Mouse (Mus musculus): ENCODE measurements around the gene Utrn.

The Utrn gene

GRCm38 (mm10) chr10:12837636-12838035 is 31.5 kb downstream of the Utrn start:
- DNase-seq (ENCODE audit: low read depth, low spot score) = no peak

DNA sequence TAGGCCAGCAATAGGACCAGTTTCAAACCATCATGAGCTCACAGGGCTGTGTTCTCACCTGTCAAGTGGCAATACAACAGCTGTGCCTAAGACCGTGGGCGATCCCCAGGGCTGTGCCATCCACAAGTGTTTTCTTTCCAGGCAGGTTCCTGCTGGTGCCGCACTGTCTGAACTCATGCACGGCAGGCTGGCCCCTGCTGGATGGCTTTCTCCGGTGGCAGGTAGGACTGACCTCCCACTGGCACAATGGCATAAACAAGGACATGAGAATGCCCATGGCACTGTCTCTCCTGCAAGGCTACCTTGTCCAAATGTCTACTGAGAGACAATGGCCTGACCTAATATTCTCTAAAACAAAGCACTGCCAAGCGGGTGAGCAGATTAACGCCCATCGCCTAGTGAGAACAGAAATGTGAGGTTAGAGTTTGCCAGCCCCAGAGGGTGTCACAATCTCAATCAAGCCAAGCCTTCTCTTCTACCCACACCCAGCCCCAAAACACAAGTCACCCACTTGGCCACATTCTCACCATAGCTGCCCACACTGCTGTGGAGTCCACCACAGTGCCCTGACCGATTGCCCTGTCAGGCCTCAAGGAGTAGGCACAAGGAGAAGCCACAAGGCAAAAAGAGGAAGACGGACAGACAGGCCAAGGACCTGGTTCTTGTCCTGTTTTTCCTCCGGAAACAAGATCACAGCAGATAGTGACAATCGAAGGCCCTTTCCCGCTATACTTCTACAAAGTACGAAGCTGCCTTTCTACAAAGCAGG is 32.9 kb downstream of the Utrn start:
- no peak for DNase-seq (ENCODE audit: low read depth, low spot score)

- no peak for DNase-seq (ENCODE audit: low read depth, low spot score)
These were observed 35.0 kb downstream of the Utrn start for GRCm38 (mm10) chr10:12834215-12834614.

- no peak for DNase-seq (ENCODE audit: low read depth, low spot score)
These were observed 37.0 kb downstream of the Utrn start for GRCm38 (mm10) chr10:12832163-12832562.

GRCm38 (mm10) chr10:12827778-12828177 is 41.4 kb downstream of the Utrn start:
- DNase-seq (ENCODE audit: low read depth, low spot score) = no peak

DNA sequence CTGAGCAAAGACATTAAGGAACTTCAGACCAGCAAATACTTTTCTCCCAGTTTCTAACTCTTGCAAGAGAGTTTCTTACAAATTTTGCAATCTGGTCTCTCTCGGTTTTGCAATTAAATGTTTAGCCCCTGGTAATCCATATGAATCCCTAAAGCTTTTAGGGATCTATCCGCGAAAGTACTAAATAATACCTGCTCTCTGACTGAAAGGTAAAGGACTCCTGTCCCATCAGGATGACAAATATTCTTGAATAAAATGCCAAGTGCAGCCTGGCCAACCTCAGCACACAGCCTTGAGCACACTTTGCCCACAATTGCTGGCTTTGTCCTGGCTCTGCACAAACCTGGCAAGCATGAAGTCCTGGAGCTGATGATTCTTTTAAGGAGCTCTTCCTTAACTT is 41.9 kb downstream of the Utrn start:
- no peak for DNase-seq (ENCODE audit: low read depth, low spot score)

GRCm38 (mm10) chr10:12826760-12827281 is 42.3 kb downstream of the Utrn start:
- no peak for DNase-seq (ENCODE audit: low read depth, low spot score)

- no peak for DNase-seq (ENCODE audit: low read depth, low spot score)
These were observed 44.8 kb downstream of the Utrn start for GRCm38 (mm10) chr10:12824386-12824785.

GRCm38 (mm10) chr10:12823437-12824219 is 45.5 kb downstream of the Utrn start:
- no peak for DNase-seq (ENCODE audit: low read depth, low spot score)

GRCm38 (mm10) chr10:12820978-12821735 is 48.0 kb downstream of the Utrn start:
- no peak for DNase-seq (ENCODE audit: low read depth, low spot score)

GRCm38 (mm10) chr10:12817409-12817808 is 51.8 kb downstream of the Utrn start:
- no peak for DNase-seq (ENCODE audit: low read depth, low spot score)

- DNase-seq (ENCODE audit: low read depth, low spot score) = no peak
These were observed 52.6 kb downstream of the Utrn start for GRCm38 (mm10) chr10:12816530-12816929.

GRCm38 (mm10) chr10:12814411-12814810 is 54.8 kb downstream of the Utrn start:
- no peak for DNase-seq (ENCODE audit: low read depth, low spot score)

GRCm38 (mm10) chr10:12813881-12814280 is 55.3 kb downstream of the Utrn start:
- no peak for DNase-seq (ENCODE audit: low read depth, low spot score)

- DNase-seq (ENCODE audit: low read depth, low spot score) = peak; percentile 41
These were observed 55.9 kb downstream of the Utrn start for GRCm38 (mm10) chr10:12813211-12813811.

DNA sequence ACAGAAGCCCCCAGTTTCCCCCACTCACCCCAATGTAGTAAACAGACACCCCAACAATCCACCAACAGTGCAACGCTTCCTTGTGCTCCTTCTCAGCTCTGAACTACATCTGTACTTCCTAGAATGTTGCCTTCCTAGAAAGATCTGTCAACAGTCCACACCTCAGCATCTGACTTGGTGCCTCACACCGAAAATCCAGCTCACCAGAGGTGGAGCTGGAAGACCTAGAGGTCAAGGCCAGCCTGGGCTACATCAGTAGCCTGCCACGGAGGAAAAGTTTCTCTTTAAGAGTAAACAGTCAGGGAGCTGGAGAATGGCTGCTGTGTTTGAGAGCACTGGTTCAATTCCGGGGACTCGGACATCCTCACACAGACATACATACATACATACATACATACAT is 56.5 kb downstream of the Utrn start:
- DNase-seq (ENCODE audit: low read depth, low spot score) = no peak

- DNase-seq (ENCODE audit: low read depth, low spot score) = peak; percentile 55
These were observed 58.3 kb downstream of the Utrn start for GRCm38 (mm10) chr10:12810816-12811215.

DNA sequence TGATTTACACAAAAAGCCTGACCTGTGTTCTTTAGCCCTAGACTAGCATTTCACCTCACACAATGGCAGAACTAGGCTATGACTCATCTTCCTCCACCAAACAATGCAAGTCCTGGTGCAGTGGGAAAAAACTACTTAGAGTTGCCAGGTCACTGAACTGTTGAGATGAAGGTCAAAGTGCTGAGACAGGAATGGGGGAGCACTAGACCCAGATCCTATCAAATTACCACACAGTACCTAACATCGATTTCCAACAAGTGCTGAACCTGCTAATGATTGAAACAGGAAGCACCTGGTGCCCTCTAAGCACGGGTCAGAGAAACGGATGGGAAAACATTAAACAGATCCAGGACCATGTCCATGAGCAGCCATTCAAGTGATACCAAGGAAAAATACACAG is 59.5 kb downstream of the Utrn start:
- DNase-seq (ENCODE audit: low read depth, low spot score) = peak; percentile 81

- DNase-seq (ENCODE audit: low read depth, low spot score) = no peak
These were observed 60.7 kb downstream of the Utrn start for GRCm38 (mm10) chr10:12808467-12808866.

GRCm38 (mm10) chr10:12807706-12808105 is 61.5 kb downstream of the Utrn start:
- no peak for DNase-seq (ENCODE audit: low read depth, low spot score)

DNA sequence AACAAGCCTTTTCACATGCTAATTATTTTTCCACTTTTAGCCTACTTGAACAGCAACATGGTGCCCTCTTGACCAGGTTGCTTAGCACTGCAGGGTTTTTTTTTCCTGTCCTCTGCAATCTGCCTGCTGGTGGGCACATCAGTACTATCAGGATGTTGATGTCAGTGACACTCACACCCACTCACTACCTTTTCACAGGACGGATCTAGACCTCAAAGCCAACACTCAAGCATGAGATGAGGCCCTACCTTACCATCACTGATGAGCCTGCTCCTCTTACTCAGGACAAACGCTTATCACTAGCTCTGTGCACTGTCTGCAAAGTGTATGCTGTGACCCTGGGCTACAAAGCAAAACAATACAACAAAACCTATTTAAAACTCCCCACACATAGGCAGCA is 63.3 kb downstream of the Utrn start:
- DNase-seq (ENCODE audit: low read depth, low spot score) = no peak

DNA sequence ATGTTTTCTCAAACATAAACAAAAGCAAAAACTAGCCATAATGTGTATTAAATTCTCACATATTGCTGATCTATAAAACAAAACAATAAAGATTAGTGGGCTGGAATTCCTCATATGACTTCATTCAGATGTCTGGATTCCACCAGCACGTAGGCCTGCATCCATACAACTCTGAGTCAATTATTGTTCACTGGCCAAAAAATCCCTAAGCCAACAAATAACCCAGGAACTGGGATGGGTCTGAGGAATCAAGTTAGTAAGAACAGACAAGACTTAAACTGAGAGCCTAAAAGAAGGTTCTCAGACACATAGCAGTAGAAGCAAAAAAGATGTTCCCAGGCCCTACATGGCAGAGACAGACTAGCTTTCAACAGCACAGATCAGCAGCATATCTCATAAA is 65.2 kb downstream of the Utrn start:
- DNase-seq (ENCODE audit: low read depth, low spot score) = no peak

Data from R1 (cell line).